Mouse (Mus musculus): ENCODE results near the gene Cnot3. TPM values are rescaled to one million over a fixed set of nuclear protein-coding genes. Genes with fewer than 3 reads are reported as not detected.

The Cnot3 gene
- total and polyA plus RNA-seq, 2 experiments from 2014 or later, result 26.0 to 26.4 TPM

- Histone ChIP-seq H3K36me3 (ENCODE audit: insufficient read depth, low read length) (peaks cover 6% of the 10 kb centered on the region; the same call in 1 of the 2 replicates), H3K9ac (replicated peaks; ENCODE audit: low read length) (peak overlapping the region; percentile 97), H3K27me3 (ENCODE audit: insufficient read depth, low read length) (no peaks in the 10 kb centered on the region), H3K4me2 (ENCODE audit: low read depth, low read length) (peak overlapping the region; percentile 78), H3K4me1 (ENCODE audit: insufficient read depth, low read length) (peaks cover 23% of the 10 kb centered on the region), H3K27ac (peak overlapping the region; percentile 98), H3K4me3 (ENCODE audit: low read length) (peak overlapping the region; percentile 97), H3K9me3 (ENCODE audit: low read length) (no peaks in the 10 kb centered on the region)
- TF ChIP-seq CTCF (IDR thresholded peaks at IDR 0.05; ENCODE audit: low read depth), result no peak
- ATAC-seq (no peak), DNase-seq (ENCODE audit: low spot score) (no peak)
- under 1% methylated on average over 39 of the region's 58 CpGs for WGBS
Measured at GRCm38 (mm10) chr7:3645488-3646025, 489 bp downstream of the Cnot3 start.

- peak overlapping the region; percentile 78 for H3K4me2 ChIP-seq (ENCODE audit: low read depth, low read length)
- H3K9ac ChIP-seq (replicated peaks; ENCODE audit: low read length), result peak overlapping the region; percentile 97
- peak overlapping the region; percentile 98; the same call in 1 of the 2 replicates for H3K27ac ChIP-seq
- TF ChIP-seq CTCF (IDR thresholded peaks at IDR 0.05; ENCODE audit: low read depth), result no peak
- peaks cover 23% of the 10 kb centered on the region for H3K4me1 ChIP-seq (ENCODE audit: insufficient read depth, low read length)
- peaks cover 8% of the 10 kb centered on the region for H3K36me3 ChIP-seq (ENCODE audit: insufficient read depth, low read length)
- 14% methylated on average over 9 of the region's 9 CpGs for WGBS
- H3K9me3 ChIP-seq (ENCODE audit: low read length), result no peaks in the 10 kb centered on the region
- DNase-seq (ENCODE audit: low spot score), result no peak
- H3K27me3 ChIP-seq (ENCODE audit: insufficient read depth, low read length), result no peaks in the 10 kb centered on the region
- no peak for ATAC-seq
- H3K4me3 ChIP-seq (ENCODE audit: low read length), result peak overlapping the region; percentile 97
Measured at GRCm38 (mm10) chr7:3646188-3646587, 1.1 kb downstream of the Cnot3 start.

- H3K4me3 ChIP-seq (ENCODE audit: low read length), result peak overlapping the region; percentile 97
- 71% methylated on average over 4 of the region's 4 CpGs for WGBS
- DNase-seq (ENCODE audit: low spot score) (no peak), ATAC-seq (no peak)
- H3K27me3 ChIP-seq (ENCODE audit: insufficient read depth, low read length), result no peaks in the 10 kb centered on the region
- peaks cover 23% of the 10 kb centered on the region for H3K4me1 ChIP-seq (ENCODE audit: insufficient read depth, low read length)
- H3K27ac ChIP-seq, result no peak overlapping the region
- H3K36me3 ChIP-seq (ENCODE audit: insufficient read depth, low read length), result peaks cover 12% of the 10 kb centered on the region
- H3K9ac ChIP-seq (replicated peaks; ENCODE audit: low read length), result peak overlapping the region; percentile 97
- H3K4me2 ChIP-seq (ENCODE audit: low read depth, low read length), result peak overlapping the region; percentile 78
- TF ChIP-seq CTCF (IDR thresholded peaks at IDR 0.05; ENCODE audit: low read depth), result no peak
- no peaks in the 10 kb centered on the region for H3K9me3 ChIP-seq (ENCODE audit: low read length)
Measured at GRCm38 (mm10) chr7:3646641-3647040, 1.6 kb downstream of the Cnot3 start.

- peaks cover 82% of the 10 kb centered on the region for H3K36me3 ChIP-seq (ENCODE audit: insufficient read depth, low read length)
- TF ChIP-seq CTCF (IDR thresholded peaks at IDR 0.05; ENCODE audit: low read depth), result no peak
- H3K9me3 ChIP-seq (ENCODE audit: low read length), result no peaks in the 10 kb centered on the region
- H3K4me3 ChIP-seq (ENCODE audit: low read length), result no peak overlapping the region
- no peak for ATAC-seq
- H3K4me2 ChIP-seq (ENCODE audit: low read depth, low read length), result no peak overlapping the region
- H3K4me1 ChIP-seq (ENCODE audit: insufficient read depth, low read length), result no peaks in the 10 kb centered on the region
- WGBS, result 88% methylated on average over 4 of the region's 4 CpGs
- H3K27ac ChIP-seq, result no peak overlapping the region
- DNase-seq (ENCODE audit: low spot score), result no peak
- H3K27me3 ChIP-seq (ENCODE audit: insufficient read depth, low read length), result no peaks in the 10 kb centered on the region
- H3K9ac ChIP-seq (replicated peaks; ENCODE audit: low read length), result no peak overlapping the region
Measured at GRCm38 (mm10) chr7:3656966-3657365, 11.9 kb downstream of the Cnot3 start.

GRCm38 (mm10) chr7:3658578-3658977, 13.5 kb downstream of the Cnot3 start:
- H3K4me2 ChIP-seq (ENCODE audit: low read depth, low read length), result no peak overlapping the region
- no peaks in the 10 kb centered on the region for H3K4me1 ChIP-seq (ENCODE audit: insufficient read depth, low read length)
- H3K27ac ChIP-seq, result no peak overlapping the region
- no peak overlapping the region for H3K9ac ChIP-seq (replicated peaks; ENCODE audit: low read length)
- 94% methylated on average over 14 of the region's 14 CpGs for WGBS
- TF ChIP-seq CTCF (IDR thresholded peaks at IDR 0.05; ENCODE audit: low read depth), result no peak
- H3K27me3 ChIP-seq (ENCODE audit: insufficient read depth, low read length), result no peaks in the 10 kb centered on the region
- ATAC-seq (no peak), DNase-seq (ENCODE audit: low spot score) (no peak)
- H3K9me3 ChIP-seq (ENCODE audit: low read length), result no peaks in the 10 kb centered on the region
- H3K36me3 ChIP-seq (ENCODE audit: insufficient read depth, low read length), result peaks cover 74% of the 10 kb centered on the region
- H3K4me3 ChIP-seq (ENCODE audit: low read length), result no peak overlapping the region

- WGBS, result 32% methylated on average over 15 of the region's 15 CpGs
- peak; percentile 7; the same call in 1 of the 2 replicates for ATAC-seq
- no peak for DNase-seq (ENCODE audit: low spot score)
- Histone ChIP-seq H3K4me2 (ENCODE audit: low read depth, low read length) (peak overlapping the region; percentile 62), H3K9ac (replicated peaks; ENCODE audit: low read length) (peak overlapping the region; percentile 64), H3K4me1 (ENCODE audit: insufficient read depth, low read length) (no peaks in the 10 kb centered on the region), H3K27ac (peak overlapping the region; percentile 79), H3K4me3 (ENCODE audit: low read length) (peak overlapping the region; percentile 62), H3K27me3 (ENCODE audit: insufficient read depth, low read length) (no peaks in the 10 kb centered on the region), H3K9me3 (ENCODE audit: low read length) (no peaks in the 10 kb centered on the region), H3K36me3 (ENCODE audit: insufficient read depth, low read length) (peaks cover 23% of the 10 kb centered on the region)
- no peak for TF ChIP-seq CTCF (IDR thresholded peaks at IDR 0.05; ENCODE audit: low read depth)
Measured at GRCm38 (mm10) chr7:3664524-3665214, 19.6 kb downstream of the Cnot3 start.

Measured in hindbrain, postnatal 0 days (tissue).